Mouse (Mus musculus) kidney, postnatal 0 days (tissue): ENCODE measurements around the gene Gm28230. TPM values are rescaled to one million over a fixed set of nuclear protein-coding genes. Genes with fewer than 3 reads are reported as not detected.

Source experiments
- ATAC-seq: fragments of 200-750 bp; cut with Nextera tagmentation; replicated peaks from 2 replicates; pipeline ENCODE4 v1.8.0; 2017; ENCODE audit warnings: low read depth, moderate number of reproducible peaks, moderate TSS enrichment, moderate library complexity; ENCODE audit not compliant: low FRiP score
- DNase-seq: peaks from one replicate; pipeline ENCODE4 v3.0.0-alpha.2; 2016; ENCODE audit warnings: low spot score
- H3K27ac ChIP-seq: fragments of 300-500 bp; sonication (generic); 2 replicates; pipeline ENCODE4 v1.5.1; 2014; ENCODE audit warnings: mild to moderate bottlenecking
- H3K27me3 ChIP-seq: fragments of 300-500 bp; sonication (generic); 2 replicates; pipeline ENCODE4 v1.6.1; 2014; ENCODE audit warnings: low read length, mixed read lengths; ENCODE audit not compliant: insufficient read depth
- H3K36me3 ChIP-seq: fragments of 300-500 bp; sonication (generic); 2 replicates; pipeline ENCODE4 v1.6.1; 2014; ENCODE audit warnings: low read length, mixed read lengths; ENCODE audit not compliant: insufficient read depth
- H3K4me1 ChIP-seq: fragments of 300-500 bp; sonication (generic); replicated peaks from 2 replicates; pipeline ENCODE4 v1.6.1; 2014; ENCODE audit warnings: antibody characterized with exemption, low read length, mixed read lengths; ENCODE audit not compliant: insufficient read depth
- H3K4me2 ChIP-seq: fragments of 300-500 bp; sonication (generic); 2 replicates; pipeline ENCODE4 v1.6.1; 2014; ENCODE audit warnings: mild to moderate bottlenecking, low read length, moderate library complexity, mixed read lengths
- H3K4me3 ChIP-seq: fragments of 300-500 bp; sonication (generic); replicated peaks from 2 replicates; pipeline ENCODE4 v1.5.1; 2014; ENCODE audit warnings: low read depth, low read length
- H3K9ac ChIP-seq: fragments of 300-500 bp; sonication (generic); 2 replicates; pipeline ENCODE4 v1.6.1; 2014; ENCODE audit warnings: low read depth, low read length
- H3K9me3 ChIP-seq: fragments of 300-500 bp; sonication (generic); replicated peaks from 2 replicates; pipeline ENCODE4 v1.6.1; 2016; ENCODE audit warnings: low read length, inconsistent platforms, mixed read lengths
- CTCF ChIP-seq: IDR thresholded peaks from 2 replicates; pipeline ENCODE4 v1.5.1; 2016; ENCODE audit warnings: antibody characterized with exemption, low read depth, mild to moderate bottlenecking, moderate library complexity
- WGBS: fragments of 180-500 bp; shearing (Covaris S2); extraction: QIAGEN DNeasy Blood & Tissue Kit; methylation state at CpG from one replicate; pipeline ENCODE4 v1.1.7; 2014; 5-methylcytosine and 5-hydroxymethylcytosine counted together
- polyA plus RNA-seq: library from polyadenylated mRNA; unstranded; fragments of >200 nt; fragmentation: Nextera tagmentation; extraction: Ambion mirVana; gene quantifications from 2 replicates; pipeline ENCODE4 v1.2.1, GENCODE M21; 2015

Gm28230 gene
- polyA plus RNA-seq, 1 experiment from 2014 or later = 1.3 TPM

GRCm38 (mm10) chr2:74707599-74707998 lies 18.9 kb upstream of the Gm28230 start:
- Histone ChIP-seq H3K4me3 (peak overlapping the region; percentile 89), H3K36me3 (no peaks in the 10 kb centered on the region), H3K4me2 (peak overlapping the region; percentile 81), H3K9ac (peak overlapping the region; percentile 66), H3K9me3 (no peaks in the 10 kb centered on the region), H3K27me3 (no peaks in the 10 kb centered on the region), H3K4me1 (peaks cover 11% of the 10 kb centered on the region; the same call in 1 of the 2 replicates), H3K27ac (peak overlapping the region; percentile 70)
- 14% methylated on average over 7 of the region's 7 CpGs for WGBS
- DNase-seq = no peak
- TF ChIP-seq CTCF = no peak
- ATAC-seq = no peak

- Histone ChIP-seq H3K4me3 (peak overlapping the region; percentile 13; the same call in 1 of the 2 replicates), H3K27me3 (no peaks in the 10 kb centered on the region), H3K4me2 (peak overlapping the region; percentile 81), H3K9ac (peak overlapping the region; percentile 66), H3K4me1 (peaks cover 9% of the 10 kb centered on the region; the same call in 1 of the 2 replicates), H3K9me3 (no peaks in the 10 kb centered on the region), H3K36me3 (no peaks in the 10 kb centered on the region), H3K27ac (peak overlapping the region; percentile 66)
- WGBS = 30% methylated on average over 4 of the region's 4 CpGs
- ATAC-seq = no peak
- DNase-seq = peak; percentile 32
- no peak for TF ChIP-seq CTCF
Observed at GRCm38 (mm10) chr2:74708676-74709075, 17.9 kb upstream of the Gm28230 start.

GRCm38 (mm10) chr2:74709465-74710419 lies 16.8 kb upstream of the Gm28230 start:
- peaks cover 17% of the 10 kb centered on the region; the same call in 1 of the 2 replicates for H3K4me1 ChIP-seq
- peak overlapping the region; percentile 96; the same call in 1 of the 2 replicates for H3K27ac ChIP-seq
- no peaks in the 10 kb centered on the region for H3K9me3 ChIP-seq
- no peak for TF ChIP-seq CTCF
- ATAC-seq (no peak), DNase-seq (peak; percentile 49)
- H3K27me3 ChIP-seq = no peaks in the 10 kb centered on the region
- peak overlapping the region; percentile 92; the same call in 1 of the 2 replicates for H3K9ac ChIP-seq
- no peaks in the 10 kb centered on the region for H3K36me3 ChIP-seq
- H3K4me3 ChIP-seq = no peak overlapping the region
- 26% methylated on average over 5 of the region's 5 CpGs for WGBS
- peak overlapping the region; percentile 81 for H3K4me2 ChIP-seq

GRCm38 (mm10) chr2:74710929-74711543 lies 15.5 kb upstream of the Gm28230 start:
- peak overlapping the region; percentile 81 for H3K4me2 ChIP-seq
- no peaks in the 10 kb centered on the region for H3K27me3 ChIP-seq
- DNase-seq (peak; percentile 64), ATAC-seq (no peak)
- 3% methylated on average over 16 of the region's 16 CpGs for WGBS
- H3K27ac ChIP-seq = peak overlapping the region; percentile 96
- TF ChIP-seq CTCF = no peak
- peak overlapping the region; percentile 92 for H3K9ac ChIP-seq
- H3K4me1 ChIP-seq = peaks cover 29% of the 10 kb centered on the region
- no peaks in the 10 kb centered on the region for H3K9me3 ChIP-seq
- H3K36me3 ChIP-seq = no peaks in the 10 kb centered on the region
- peak overlapping the region; percentile 73 for H3K4me3 ChIP-seq

GRCm38 (mm10) chr2:74711721-74712621 lies 14.6 kb upstream of the Gm28230 start, which contains the start of the genes Hoxd3 and Hoxd4:
Gene Hoxd3, plus strand, starts transcription at chr2:74711927.
Gene Hoxd4, plus strand, starts transcription at chr2:74711929.
- Histone ChIP-seq H3K36me3 (no peaks in the 10 kb centered on the region), H3K4me3 (peak within 1 kb of the TSS; percentile 73), H3K9me3 (no peaks in the 10 kb centered on the region), H3K9ac (peak within 1 kb of the TSS; percentile 92), H3K27ac (peak within 1 kb of the TSS; percentile 96), H3K4me1 (peaks cover 31% of the 10 kb centered on the region), H3K27me3 (no peaks in the 10 kb centered on the region), H3K4me2 (peak within 1 kb of the TSS; percentile 81)
- WGBS = under 1% methylated on average over 65 of the region's 65 CpGs
- peak; percentile 25 for ATAC-seq
- DNase-seq = peak; percentile 95
- no peak for TF ChIP-seq CTCF
